Mouse (Mus musculus) cerebellum, adult 11-12 months (tissue): ENCODE results near the gene Ceacam16.

Source experiments
- DNase-seq: peaks from one replicate; pipeline ENCODE4 v3.0.0; 2022

Ceacam16 gene

GRCm38 (mm10) chr7:19815296-19816223, 45.5 kb downstream of the Ceacam16 start:
- DNase-seq: no peak

GRCm38 (mm10) chr7:19813579-19814122, 47.4 kb downstream of the Ceacam16 start:
- no peak for DNase-seq

- DNase-seq: no peak
Measured at GRCm38 (mm10) chr7:19813161-19813560, 47.9 kb downstream of the Ceacam16 start.

- DNase-seq: no peak
Measured at GRCm38 (mm10) chr7:19811114-19811513, 50.0 kb downstream of the Ceacam16 start.

GRCm38 (mm10) chr7:19809369-19809768, 51.7 kb downstream of the Ceacam16 start:
- DNase-seq: no peak

GRCm38 (mm10) chr7:19806356-19806969, 54.6 kb downstream of the Ceacam16 start:
- DNase-seq: no peak

GRCm38 (mm10) chr7:19802995-19803394, 58.1 kb downstream of the Ceacam16 start:
- DNase-seq: no peak
